Mouse (Mus musculus): Measurements from ENCODE around the gene Fam168b. TPM values are rescaled to one million over a fixed set of nuclear protein-coding genes. Genes with fewer than 3 reads are reported as not detected.
A peak's percentile ranks its signal among the peaks of the same experiment; 100 is the strongest.

Fam168b gene
- total RNA-seq, 1 experiment from 2014 or later: 83.2 TPM

DNA sequence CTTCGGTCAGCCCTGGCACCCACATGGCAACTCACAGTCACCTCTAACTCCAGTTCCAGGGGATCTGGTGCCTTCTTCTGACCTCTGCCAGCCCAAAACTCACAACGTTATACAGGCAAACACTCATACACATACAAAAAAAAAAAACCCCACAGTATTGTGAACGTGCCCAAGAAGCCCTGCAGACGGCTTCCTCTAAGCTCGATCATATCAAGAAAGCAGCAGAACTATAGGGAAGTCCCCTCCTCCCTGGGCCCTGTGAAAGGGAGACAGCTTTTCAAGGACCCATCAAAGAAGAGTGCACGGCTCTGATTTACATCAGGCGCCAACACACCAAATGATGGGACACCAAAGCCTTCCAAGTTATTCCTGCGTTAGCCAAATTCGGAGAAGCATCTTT lies 17.0 kb downstream of the Fam168b start:
- no peak for ATAC-seq (replicated peaks in 1 of 2; ENCODE audit: insufficient read depth in 1 of 2, low FRiP score in 2 of 2, low TSS enrichment in 1 of 2, low read depth in 1 of 2, poor library complexity in 2 of 2, severe bottlenecking in 2 of 2)

DNA sequence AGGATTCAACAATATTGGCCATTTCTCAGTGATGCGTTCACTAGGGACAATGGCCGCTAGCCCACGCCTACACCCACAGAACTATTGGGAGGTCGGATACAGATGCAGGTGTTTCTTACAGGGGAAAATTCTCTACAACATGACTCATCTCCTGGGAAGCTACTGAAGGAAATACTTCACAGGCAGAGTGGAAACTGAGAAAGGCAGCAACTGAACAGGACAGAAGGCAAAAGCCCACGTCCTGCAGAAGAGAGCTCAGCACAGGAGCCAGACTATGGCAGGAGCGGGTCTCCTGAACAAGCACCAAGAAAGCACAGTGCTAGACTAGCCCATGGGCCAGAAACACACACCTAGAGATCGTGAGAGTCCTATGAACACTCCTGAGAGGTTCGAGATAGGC lies 18.7 kb downstream of the Fam168b start:
- no peak for ATAC-seq (replicated peaks in 1 of 2; ENCODE audit: insufficient read depth in 1 of 2, low FRiP score in 2 of 2, low TSS enrichment in 1 of 2, low read depth in 1 of 2, poor library complexity in 2 of 2, severe bottlenecking in 2 of 2)

DNA sequence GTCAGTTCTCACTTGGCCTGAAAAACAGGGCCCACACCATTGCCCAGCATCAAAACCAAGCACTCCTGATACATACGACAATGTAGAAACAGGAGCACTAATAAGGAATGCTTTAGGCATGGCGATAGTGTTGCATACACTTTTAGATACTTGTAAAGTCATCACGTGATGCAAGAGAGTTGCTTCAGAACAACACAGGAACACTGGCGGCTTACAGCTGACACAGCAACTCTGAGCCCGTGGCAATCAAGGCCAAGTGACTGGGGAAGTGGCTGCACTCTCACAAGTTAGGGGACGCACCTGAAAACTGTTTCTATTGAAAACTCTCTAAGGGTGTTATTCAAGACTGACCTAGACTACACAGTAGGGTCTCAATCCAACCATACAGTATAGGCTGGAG lies 19.5 kb downstream of the Fam168b start:
- peak in 1 of 2 experiments; percentile 43; a peak in 1 of 4 replicates for ATAC-seq (replicated peaks in 1 of 2; ENCODE audit: insufficient read depth in 1 of 2, low FRiP score in 2 of 2, low TSS enrichment in 1 of 2, low read depth in 1 of 2, poor library complexity in 2 of 2, severe bottlenecking in 2 of 2)

DNA sequence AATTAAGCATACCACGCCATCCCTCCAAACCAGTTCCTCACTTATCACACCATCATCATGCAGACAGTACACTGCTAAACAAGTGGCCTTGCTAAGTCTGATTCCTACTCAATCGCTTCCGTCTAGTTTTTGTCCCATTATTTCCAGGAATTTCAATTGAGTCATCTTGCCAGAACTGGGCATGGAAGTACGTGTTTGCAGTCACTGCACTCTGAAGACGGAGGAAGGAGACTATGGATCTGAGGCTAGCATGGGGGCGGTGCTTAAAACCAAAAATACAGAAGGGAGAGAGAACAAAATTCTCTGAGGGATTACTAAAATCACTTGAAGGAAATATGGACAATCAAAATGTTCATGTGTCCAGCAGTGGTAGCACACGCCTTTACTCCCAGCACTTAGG lies 20.1 kb downstream of the Fam168b start:
- ATAC-seq (replicated peaks in 1 of 2; ENCODE audit: insufficient read depth in 1 of 2, low FRiP score in 2 of 2, low TSS enrichment in 1 of 2, low read depth in 1 of 2, poor library complexity in 2 of 2, severe bottlenecking in 2 of 2): no peak

DNA sequence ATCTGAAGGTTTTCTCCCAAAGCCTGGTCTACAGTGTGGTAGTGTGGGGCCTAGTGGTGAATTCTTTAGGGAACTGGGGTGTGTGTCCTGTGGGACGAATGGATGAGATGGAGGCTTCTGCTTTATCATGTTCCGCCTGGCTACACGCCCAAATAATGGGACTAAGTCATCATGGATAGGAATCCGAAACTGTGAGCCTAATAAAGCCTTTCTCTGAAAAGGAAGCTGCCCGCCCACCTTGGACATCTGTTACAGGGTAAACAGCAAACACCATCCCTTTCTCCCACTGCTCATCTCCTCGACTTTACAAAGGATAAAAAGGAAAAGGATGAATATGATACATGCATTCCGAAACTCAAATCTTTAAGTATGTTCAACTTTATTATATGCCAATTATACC lies 20.9 kb downstream of the Fam168b start:
- no peak for ATAC-seq (replicated peaks in 1 of 2; ENCODE audit: insufficient read depth in 1 of 2, low FRiP score in 2 of 2, low TSS enrichment in 1 of 2, low read depth in 1 of 2, poor library complexity in 2 of 2, severe bottlenecking in 2 of 2)

DNA sequence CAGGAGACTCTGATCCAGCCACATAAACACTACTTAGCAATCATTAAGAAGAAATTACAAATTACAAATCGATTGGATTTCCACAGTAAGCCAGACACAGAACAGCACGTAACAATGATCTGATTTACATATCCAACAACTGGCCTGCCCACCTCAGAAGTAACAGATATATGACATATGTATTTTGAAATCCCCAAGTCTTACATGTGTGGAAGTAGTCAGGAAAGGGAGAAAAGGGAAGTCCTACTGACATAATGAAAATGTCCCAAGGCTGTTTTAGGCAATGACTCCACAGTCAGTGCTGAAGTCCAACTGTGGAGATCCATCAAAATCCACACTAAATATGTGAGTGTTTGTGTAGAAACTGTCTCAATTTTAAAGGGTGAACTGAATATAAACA lies 21.5 kb downstream of the Fam168b start:
- ATAC-seq (replicated peaks in 1 of 2; ENCODE audit: insufficient read depth in 1 of 2, low FRiP score in 2 of 2, low TSS enrichment in 1 of 2, low read depth in 1 of 2, poor library complexity in 2 of 2, severe bottlenecking in 2 of 2): peak in 1 of 2 experiments; percentile 59; a peak in 1 of 4 replicates

DNA sequence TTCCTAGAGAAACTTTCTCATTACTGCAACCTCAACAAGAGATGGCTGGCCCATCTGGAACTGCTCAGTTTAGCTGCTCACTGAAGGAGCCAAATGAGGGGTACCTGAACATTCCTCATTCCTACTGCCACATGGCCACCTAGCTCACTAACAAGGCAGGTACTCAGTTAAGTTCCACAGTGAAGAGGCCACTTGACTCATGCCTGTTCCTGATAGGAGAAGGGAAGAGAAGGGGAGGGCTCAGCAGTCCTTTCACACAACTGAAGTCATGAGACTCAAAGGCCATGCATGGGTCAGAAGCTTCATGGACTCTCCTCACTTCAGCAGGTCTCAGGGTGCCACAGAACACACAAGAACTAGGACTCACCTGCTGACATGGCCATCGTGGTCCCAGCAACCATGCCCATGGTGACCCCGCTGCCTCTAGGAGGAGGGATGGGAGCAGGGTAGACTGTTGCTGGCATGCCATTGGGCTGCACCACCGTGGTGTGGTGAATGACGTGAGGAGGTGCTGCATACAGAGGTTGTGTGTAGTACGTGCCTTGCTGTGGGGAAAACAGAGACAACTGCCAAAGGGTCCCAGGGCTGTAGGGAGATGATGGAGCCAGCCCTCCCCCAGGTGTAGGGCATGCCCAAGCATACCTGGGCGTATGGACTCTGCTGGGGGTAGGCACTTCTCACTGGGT lies 23.5 kb downstream of the Fam168b start:
- ATAC-seq (replicated peaks in 1 of 2; ENCODE audit: insufficient read depth in 1 of 2, low FRiP score in 2 of 2, low TSS enrichment in 1 of 2, low read depth in 1 of 2, poor library complexity in 2 of 2, severe bottlenecking in 2 of 2): no peak

DNA sequence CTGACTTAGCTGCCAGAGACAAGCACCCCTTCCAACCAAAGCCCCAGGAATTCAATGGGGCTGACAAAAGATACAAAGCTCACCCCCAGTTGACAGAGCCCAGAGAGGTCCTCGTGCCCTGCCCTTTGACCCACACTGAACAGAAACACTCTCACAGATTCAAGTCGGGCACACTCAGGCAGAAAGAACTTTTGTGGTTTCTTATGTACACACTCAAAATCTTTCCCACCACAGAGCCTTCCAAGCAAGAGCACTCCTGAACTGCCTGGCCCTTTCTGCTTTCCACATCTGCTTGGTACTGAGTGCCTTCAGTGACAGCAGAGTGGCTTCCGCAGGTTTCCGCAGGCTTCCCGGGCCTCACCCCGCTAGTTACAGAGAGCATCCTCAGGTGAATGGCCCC lies 27.0 kb downstream of the Fam168b start:
- ATAC-seq (replicated peaks in 1 of 2; ENCODE audit: insufficient read depth in 1 of 2, low FRiP score in 2 of 2, low TSS enrichment in 1 of 2, low read depth in 1 of 2, poor library complexity in 2 of 2, severe bottlenecking in 2 of 2): no peak

DNA sequence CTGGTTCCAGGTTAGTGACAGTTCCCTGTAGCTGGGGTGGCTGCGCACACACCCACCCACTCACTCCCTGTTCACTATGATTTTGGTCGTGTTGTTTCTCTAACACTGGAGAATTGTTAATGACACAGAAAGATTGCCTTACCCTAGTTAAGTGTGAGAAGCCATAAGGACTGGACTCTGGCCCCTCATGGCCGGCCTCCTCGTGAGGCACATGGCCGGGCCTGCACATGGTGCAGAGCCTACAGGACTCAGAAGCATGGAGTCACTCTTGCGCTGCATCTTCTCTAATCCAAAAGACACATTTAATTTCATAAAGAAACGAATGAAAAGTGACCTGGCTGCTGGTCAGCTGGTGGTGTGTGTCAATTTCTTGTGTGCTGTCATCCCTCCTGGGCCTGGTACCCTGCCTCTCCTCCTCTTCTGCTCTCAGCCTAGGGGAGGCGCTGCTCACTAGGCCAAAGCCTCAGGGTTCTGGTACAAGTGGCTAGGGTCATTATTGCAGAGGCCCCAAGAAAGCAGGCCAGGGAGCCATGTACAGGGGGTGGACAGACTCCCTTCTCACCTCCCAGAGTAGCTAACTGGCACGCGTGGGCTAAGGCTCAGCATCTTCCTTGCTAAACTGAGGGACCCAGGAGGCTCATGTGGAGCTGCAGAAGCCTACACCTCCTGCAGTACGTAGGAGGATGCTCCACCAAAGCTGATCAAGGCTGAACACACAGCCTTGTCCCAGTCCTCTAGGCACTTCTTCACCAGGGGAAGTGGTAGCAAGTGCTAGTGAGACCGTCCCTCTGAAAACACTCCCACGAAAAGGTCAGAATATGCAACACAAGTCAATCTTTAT lies 30.2 kb downstream of the Fam168b start:
- ATAC-seq (replicated peaks in 1 of 2; ENCODE audit: insufficient read depth in 1 of 2, low FRiP score in 2 of 2, low TSS enrichment in 1 of 2, low read depth in 1 of 2, poor library complexity in 2 of 2, severe bottlenecking in 2 of 2): no peak

DNA sequence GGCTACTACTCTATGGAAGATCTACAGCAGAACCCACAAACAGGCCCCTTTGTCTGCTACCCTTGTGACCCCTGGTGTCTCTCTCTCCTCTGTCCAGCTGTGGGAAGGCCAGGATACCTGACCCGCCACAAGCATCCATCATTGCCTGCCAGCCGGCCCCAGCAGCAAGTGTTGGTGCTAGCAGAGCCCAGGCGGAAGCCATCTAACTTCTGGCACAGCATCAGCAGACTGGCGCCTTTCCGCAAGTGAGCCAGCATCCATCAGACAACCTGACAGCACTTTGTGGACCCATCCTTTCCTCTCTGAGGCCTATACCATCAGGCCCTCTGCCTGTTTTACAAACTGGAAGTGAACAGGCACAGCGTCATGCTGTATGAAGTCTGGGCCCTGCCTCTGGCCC lies 31.3 kb downstream of the Fam168b start:
- no peak for ATAC-seq (replicated peaks in 1 of 2; ENCODE audit: insufficient read depth in 1 of 2, low FRiP score in 2 of 2, low TSS enrichment in 1 of 2, low read depth in 1 of 2, poor library complexity in 2 of 2, severe bottlenecking in 2 of 2)

DNA sequence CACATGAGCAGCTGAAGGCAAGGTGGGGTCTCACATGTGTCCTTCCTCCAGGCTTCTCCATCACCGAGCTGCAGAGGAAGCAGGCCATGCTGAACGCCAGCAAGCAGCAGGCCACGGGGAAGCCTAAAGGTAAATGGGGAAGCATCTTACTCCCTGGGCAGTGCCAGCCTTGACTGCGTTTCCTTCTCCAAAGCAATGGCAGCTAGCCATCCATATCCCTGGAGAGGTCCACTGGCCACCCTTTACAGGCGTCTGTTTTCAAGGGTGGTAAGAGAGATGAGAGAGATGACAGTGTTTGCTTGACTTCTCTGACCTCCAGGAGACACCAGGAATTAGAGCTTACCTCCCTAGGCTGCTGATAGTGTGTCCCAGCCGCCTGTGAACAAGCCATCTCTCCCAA lies 31.8 kb downstream of the Fam168b start:
- no peak for ATAC-seq (replicated peaks in 1 of 2; ENCODE audit: insufficient read depth in 1 of 2, low FRiP score in 2 of 2, low TSS enrichment in 1 of 2, low read depth in 1 of 2, poor library complexity in 2 of 2, severe bottlenecking in 2 of 2)

DNA sequence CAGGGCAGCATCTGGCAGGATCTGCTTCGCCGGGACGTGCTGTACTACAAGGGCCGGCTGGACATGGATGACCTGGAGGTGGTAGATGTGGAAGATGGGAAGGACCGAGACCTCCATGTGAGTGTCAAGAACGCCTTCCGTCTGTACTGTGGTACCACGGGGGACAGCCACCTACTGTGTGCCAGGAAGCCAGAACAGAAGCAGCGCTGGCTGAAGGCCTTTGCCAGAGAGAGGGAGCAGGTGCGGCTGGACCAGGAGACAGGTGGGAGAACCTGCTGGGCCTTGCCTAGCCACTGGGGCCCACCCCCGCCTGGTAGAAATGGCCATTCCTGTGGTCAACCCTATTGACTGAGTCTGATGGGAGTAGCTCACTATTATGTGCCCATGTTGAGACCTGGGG lies 32.6 kb downstream of the Fam168b start:
- ATAC-seq (replicated peaks in 1 of 2; ENCODE audit: insufficient read depth in 1 of 2, low FRiP score in 2 of 2, low TSS enrichment in 1 of 2, low read depth in 1 of 2, poor library complexity in 2 of 2, severe bottlenecking in 2 of 2): no peak

DNA sequence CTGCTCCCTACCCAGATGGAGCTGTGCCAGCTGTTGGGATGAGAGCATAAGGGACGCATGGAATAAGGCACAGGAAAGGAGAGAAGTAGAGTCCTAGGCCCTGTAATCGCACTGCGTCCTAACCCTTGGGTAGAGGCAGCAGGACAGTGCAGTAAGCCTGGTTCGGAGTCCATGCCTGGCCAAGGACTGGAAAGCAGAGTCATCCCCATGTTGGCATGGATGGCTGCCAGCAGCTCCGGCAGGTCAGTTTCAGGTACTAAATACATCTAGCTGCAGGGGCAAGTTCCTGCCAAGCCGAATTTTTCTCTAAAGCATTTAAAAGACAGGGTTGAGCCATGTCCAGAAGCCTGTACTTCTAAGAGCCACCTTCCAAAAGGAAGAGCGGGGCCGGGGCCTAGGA lies 34.4 kb downstream of the Fam168b start:
- ATAC-seq (replicated peaks in 1 of 2; ENCODE audit: insufficient read depth in 1 of 2, low FRiP score in 2 of 2, low TSS enrichment in 1 of 2, low read depth in 1 of 2, poor library complexity in 2 of 2, severe bottlenecking in 2 of 2): no peak

DNA sequence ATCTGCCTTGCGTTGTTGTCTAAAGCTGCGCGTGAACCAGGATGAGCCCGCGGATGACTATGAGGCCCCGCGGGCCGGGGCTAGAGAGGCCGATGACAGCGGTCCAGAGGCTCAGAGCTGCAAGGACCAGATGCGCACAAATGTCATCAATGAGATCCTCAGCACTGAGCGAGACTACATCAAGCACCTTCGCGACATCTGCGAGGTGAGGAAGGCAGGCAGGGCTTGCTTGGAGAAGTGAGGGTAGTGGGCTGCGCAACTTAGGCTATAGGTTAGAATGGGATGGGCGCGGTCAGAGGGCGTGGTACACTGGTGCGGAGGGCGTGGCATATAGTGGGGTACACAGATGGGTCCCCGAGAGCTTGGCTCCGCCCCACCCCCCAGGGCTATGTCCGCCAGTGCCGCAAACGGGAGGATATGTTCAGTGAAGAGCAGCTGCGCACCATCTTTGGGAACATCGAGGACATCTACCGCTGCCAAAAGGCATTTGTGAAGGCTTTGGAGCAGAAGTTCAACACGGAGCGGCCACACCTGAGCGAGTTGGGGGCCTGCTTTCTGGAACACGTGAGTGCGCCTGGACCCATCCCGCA lies 36.8 kb downstream of the Fam168b start:
- no peak for ATAC-seq (replicated peaks in 1 of 2; ENCODE audit: insufficient read depth in 1 of 2, low FRiP score in 2 of 2, low TSS enrichment in 1 of 2, low read depth in 1 of 2, poor library complexity in 2 of 2, severe bottlenecking in 2 of 2)

DNA sequence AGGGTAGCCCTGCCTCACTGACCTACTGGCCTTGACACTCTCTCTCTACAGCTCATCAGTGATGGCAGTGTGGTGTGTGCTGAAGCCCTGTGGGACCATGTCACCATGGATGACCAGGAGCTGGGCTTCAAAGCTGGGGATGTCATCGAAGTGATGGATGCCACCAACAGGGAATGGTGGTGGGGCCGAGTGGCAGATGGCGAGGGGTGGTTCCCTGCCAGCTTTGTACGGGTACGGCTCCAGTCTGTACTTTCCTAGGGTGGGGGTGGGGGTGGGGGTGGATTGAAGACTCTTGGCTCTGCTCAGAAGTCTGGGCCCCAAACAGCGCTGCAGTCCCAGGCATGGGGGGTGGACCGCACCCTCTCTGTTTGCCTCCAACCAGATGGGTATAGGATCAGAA lies 38.0 kb downstream of the Fam168b start:
- no peak for ATAC-seq (replicated peaks in 1 of 2; ENCODE audit: insufficient read depth in 1 of 2, low FRiP score in 2 of 2, low TSS enrichment in 1 of 2, low read depth in 1 of 2, poor library complexity in 2 of 2, severe bottlenecking in 2 of 2)

DNA sequence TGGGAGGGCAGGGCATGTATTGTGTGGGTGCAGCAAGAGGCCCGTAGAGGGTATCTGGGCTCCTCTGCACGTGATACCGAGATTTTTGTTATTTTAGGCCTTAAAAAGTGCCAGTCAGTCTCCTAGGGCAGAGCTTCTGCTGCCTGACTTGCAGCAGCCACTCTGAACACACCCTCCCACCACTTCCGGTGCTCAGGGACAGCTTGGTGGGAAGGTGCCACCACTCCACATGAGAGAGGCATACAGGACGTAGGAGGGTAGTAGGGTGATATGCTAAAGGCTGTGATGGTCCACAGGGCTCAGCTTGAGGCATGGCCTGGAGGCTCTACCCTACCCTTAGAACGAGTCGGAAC lies 40.6 kb downstream of the Fam168b start:
- peak; percentile 68 to 79 for ATAC-seq (replicated peaks in 1 of 2; ENCODE audit: insufficient read depth in 1 of 2, low FRiP score in 2 of 2, low TSS enrichment in 1 of 2, low read depth in 1 of 2, poor library complexity in 2 of 2, severe bottlenecking in 2 of 2)

DNA sequence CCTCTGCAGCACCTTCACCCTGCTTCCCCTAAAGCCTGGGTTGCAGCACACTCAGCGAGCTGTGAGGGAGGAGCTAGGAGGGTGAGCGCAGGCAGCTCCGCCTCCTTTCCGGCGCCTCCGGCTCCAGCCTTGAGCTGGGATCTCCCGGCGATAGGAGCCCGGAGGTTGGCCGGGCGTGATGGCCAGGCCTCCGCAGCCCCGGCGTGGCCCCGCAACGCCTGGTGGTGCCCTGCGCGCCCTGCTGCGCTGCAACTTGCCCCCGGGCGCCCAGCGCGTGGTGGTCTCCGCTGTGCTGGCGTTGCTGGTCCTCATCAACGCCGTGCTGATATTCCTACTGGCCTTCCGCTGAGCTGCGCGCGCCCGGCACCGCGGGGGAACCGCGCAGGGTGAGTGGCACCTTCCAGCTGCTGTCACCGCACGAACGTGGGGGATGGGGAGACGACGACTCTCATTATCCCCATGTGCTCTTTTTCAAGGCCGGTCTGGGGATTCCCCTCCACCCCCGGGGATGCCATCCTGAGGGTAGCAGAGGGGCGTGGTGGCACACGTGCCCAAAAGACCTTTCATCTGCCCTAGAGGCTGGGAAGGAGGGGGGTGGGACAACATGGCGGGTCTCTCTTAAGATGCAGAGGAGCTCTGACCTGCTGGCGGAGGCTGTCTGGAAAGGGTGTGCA lies 41.1 kb downstream of the Fam168b start:
- ATAC-seq (replicated peaks in 1 of 2; ENCODE audit: insufficient read depth in 1 of 2, low FRiP score in 2 of 2, low TSS enrichment in 1 of 2, low read depth in 1 of 2, poor library complexity in 2 of 2, severe bottlenecking in 2 of 2): peak; percentile 83 to 90

DNA sequence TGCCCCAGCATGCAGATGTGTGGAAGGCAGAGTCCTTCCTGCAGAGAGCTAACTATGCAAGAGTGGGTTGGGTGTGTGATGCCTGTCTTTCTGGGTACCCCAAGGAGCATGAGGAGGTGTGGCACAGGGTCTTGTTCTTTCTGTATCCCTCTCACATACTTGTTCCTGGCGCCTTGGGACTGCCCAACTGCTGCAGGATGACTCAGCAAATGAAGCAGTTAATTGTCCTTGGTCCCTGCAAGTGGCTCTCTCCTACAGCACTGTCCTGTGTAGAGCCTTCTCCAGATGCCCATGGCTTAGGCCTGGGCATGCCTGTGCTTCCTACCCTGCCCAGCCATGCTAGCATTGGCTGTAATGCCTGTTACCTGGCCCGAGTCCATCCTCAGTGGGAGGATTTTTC lies 43.7 kb downstream of the Fam168b start:
- ATAC-seq (replicated peaks in 1 of 2; ENCODE audit: insufficient read depth in 1 of 2, low FRiP score in 2 of 2, low TSS enrichment in 1 of 2, low read depth in 1 of 2, poor library complexity in 2 of 2, severe bottlenecking in 2 of 2): no peak
